Mouse (Mus musculus) spleen, adult 2 months (tissue): ENCODE data around the gene Rgmb.

Experiments
- CTCF ChIP-seq: fragments of 200-500 bp; IDR thresholded peaks from 2 replicates; pipeline ENCODE4 v1.5.1; 2011; ENCODE audit warnings: mild to moderate bottlenecking, inconsistent platforms; ENCODE audit not compliant: insufficient read depth, insufficient read length, insufficient replicate concordance; ENCODE audit errors: extremely low read depth
- POLR2A ChIP-seq: fragments of 200-500 bp; IDR thresholded peaks from 2 replicates; pipeline ENCODE4 v1.6.1; 2011; ENCODE audit warnings: low read depth, low read length, inconsistent platforms

- TF ChIP-seq CTCF (no peak), POLR2A (no peak)
These were observed 43.9 kb upstream of the Rgmb start for GRCm38 (mm10) chr17:15874765-15875164.
